Mouse (Mus musculus): ENCODE data around the gene Gm20683. TPM values are rescaled to one million over a fixed set of nuclear protein-coding genes. Genes with fewer than 3 reads are reported as not detected.
"Not testable (repeated sequence)": the region's sequence is repeated elsewhere in the genome, so short reads cannot be mapped to it uniquely, and the experiment has no call there.

Gene Gm20683
- total and polyA plus RNA-seq, 3 experiments = 4.9 to 6.8 TPM; not detected in 1

GRCm38 (mm10) chr17:25872676-25873075 is 31.1 kb upstream of the Gm20683 start:
- no peak overlapping the region for H3K4me3 ChIP-seq (ENCODE audit: control insufficient read depth in 1 of 2, insufficient read depth in 1 of 2, low read depth in 2 of 2, low read length in 2 of 2)
- TF ChIP-seq USF1 (IDR thresholded peaks at IDR 0.05; ENCODE audit: low read depth, low read length) (no peak), ETS1 (IDR thresholded peaks at IDR 0.05; ENCODE audit: low read depth, low read length) (no peak), GATA1 (IDR thresholded peaks at IDR 0.05; ENCODE audit: low read depth, low read length) (no peak), MAFK (IDR thresholded peaks at IDR 0.05; ENCODE audit: borderline replicate concordance, low read depth, low read length) (no peak), TAL1 (IDR thresholded peaks at IDR 0.05; ENCODE audit: low read length) (no peak), E2F4 (IDR thresholded peaks at IDR 0.05; ENCODE audit: borderline replicate concordance, low read depth, low read length) (no peak), ZNF384 (IDR thresholded peaks at IDR 0.05; ENCODE audit: low read depth, low read length) (no peak), HCFC1 (IDR thresholded peaks at IDR 0.05; ENCODE audit: low read depth, low read length) (no peak), CHD2 (IDR thresholded peaks at IDR 0.05; ENCODE audit: low read length) (no peak), CHD1 (IDR thresholded peaks at IDR 0.05; ENCODE audit: low read depth, low read length) (no peak), RAD21 (IDR thresholded peaks at IDR 0.05; ENCODE audit: low read depth, low read length) (no peak), POLR2AphosphoS2 (IDR thresholded peaks at IDR 0.05; ENCODE audit: low read length) (no peak), GABPA (IDR thresholded peaks at IDR 0.05; ENCODE audit: low read depth, low read length) (no peak), ZMIZ1 (IDR thresholded peaks at IDR 0.05; ENCODE audit: low read depth, low read length) (no peak), EP300 (IDR thresholded peaks at IDR 0.05; ENCODE audit: low read depth in 1 of 2, low read length in 2 of 2) (no peak), MXI1 (IDR thresholded peaks at IDR 0.05; ENCODE audit: low read depth, low read length) (no peak), JUND (IDR thresholded peaks at IDR 0.05; ENCODE audit: low read depth, low read length) (no peak), USF2 (IDR thresholded peaks at IDR 0.05; ENCODE audit: borderline replicate concordance in 1 of 2, insufficient read depth in 1 of 2, low read depth in 1 of 2, low read length in 2 of 2) (no peak), POLR2A (IDR thresholded peaks at IDR 0.05; ENCODE audit: control insufficient read depth in 1 of 2, insufficient read depth in 1 of 2, low read depth in 1 of 2, low read length in 2 of 2, poor library complexity in 1 of 2) (no peak), POLR2AphosphoS5 (IDR thresholded peaks at IDR 0.05; ENCODE audit: borderline replicate concordance, low read depth, low read length) (no peak)
- no peaks in the 10 kb centered on the region for H3K9me3 ChIP-seq (replicated peaks; ENCODE audit: insufficient read depth, low read length)
- H3K9ac ChIP-seq (ENCODE audit: control insufficient read depth, low read depth, low read length, poor library complexity, severe bottlenecking) = no peak overlapping the region
- H3K36me3 ChIP-seq (ENCODE audit: control insufficient read depth in 1 of 2, insufficient read depth in 2 of 2, low read length in 2 of 2) = peaks cover 0 to 7% of the 10 kb centered on the region in 2 experiments; a peak in 2 of 4 replicates
- H3K27ac ChIP-seq (ENCODE audit: control insufficient read depth, low read depth, low read length) = no peak overlapping the region
- H3K27me3 ChIP-seq (ENCODE audit: control insufficient read depth in 1 of 2, insufficient read depth in 2 of 2, low read length in 2 of 2) = no peaks in the 10 kb centered on the region
- no peak for DNase-seq (ENCODE audit: low read depth, low spot score)
- peaks cover 14% of the 10 kb centered on the region for H3K79me2 ChIP-seq (ENCODE audit: control insufficient read depth, insufficient read depth, low read length, poor library complexity)
- H3K4me1 ChIP-seq (ENCODE audit: control insufficient read depth in 1 of 2, insufficient read depth in 2 of 2, low read length in 2 of 2) = peaks cover 2 to 19% of the 10 kb centered on the region in 2 experiments; a peak in 3 of 4 replicates

- DNase-seq (ENCODE audit: low read depth, low spot score); H3K27ac ChIP-seq (ENCODE audit: control insufficient read depth, low read depth, low read length); H3K36me3 ChIP-seq (ENCODE audit: control insufficient read depth in 1 of 2, insufficient read depth in 2 of 2, low read length in 2 of 2); H3K4me3 ChIP-seq (ENCODE audit: control insufficient read depth in 1 of 2, insufficient read depth in 1 of 2, low read depth in 2 of 2, low read length in 2 of 2); H3K9me3 ChIP-seq (replicated peaks; ENCODE audit: insufficient read depth, low read length); H3K9ac ChIP-seq (ENCODE audit: control insufficient read depth, low read depth, low read length, poor library complexity, severe bottlenecking); H3K27me3 ChIP-seq (ENCODE audit: control insufficient read depth in 1 of 2, insufficient read depth in 2 of 2, low read length in 2 of 2): not testable (repeated sequence)
- H3K4me1 ChIP-seq (ENCODE audit: control insufficient read depth in 1 of 2, insufficient read depth in 2 of 2, low read length in 2 of 2) = peaks cover 2 to 15% of the 10 kb centered on the region in 2 experiments; a peak in 3 of 4 replicates
- peaks cover 23% of the 10 kb centered on the region for H3K79me2 ChIP-seq (ENCODE audit: control insufficient read depth, insufficient read depth, low read length, poor library complexity)
Measured at GRCm38 (mm10) chr17:25871566-25871965, 30.0 kb upstream of the Gm20683 start.
